Mouse (Mus musculus): Measurements from ENCODE around the gene Ubqln4.
"Not testable (repeated sequence)": the region's sequence is repeated elsewhere in the genome, so short reads cannot be mapped to it uniquely, and the experiment has no call there.

Gene Ubqln4

GRCm38 (mm10) chr3:88566536-88567061 lies 13.0 kb downstream of the Ubqln4 start:
- no peak for DNase-seq (ENCODE audit: low read depth, low spot score)

- no peak for DNase-seq (ENCODE audit: low read depth, low spot score)
These were observed 14.3 kb downstream of the Ubqln4 start for GRCm38 (mm10) chr3:88567892-88568291.

GRCm38 (mm10) chr3:88568615-88569014 lies 15.1 kb downstream of the Ubqln4 start:
- DNase-seq (ENCODE audit: low read depth, low spot score), result no peak

GRCm38 (mm10) chr3:88569093-88569492 lies 15.5 kb downstream of the Ubqln4 start:
- no peak for DNase-seq (ENCODE audit: low read depth, low spot score)

GRCm38 (mm10) chr3:88569694-88570093 lies 16.1 kb downstream of the Ubqln4 start:
- no peak for DNase-seq (ENCODE audit: low read depth, low spot score)

GRCm38 (mm10) chr3:88570341-88570740 lies 16.8 kb downstream of the Ubqln4 start:
- DNase-seq (ENCODE audit: low read depth, low spot score), result no peak

GRCm38 (mm10) chr3:88571856-88572255 lies 18.3 kb downstream of the Ubqln4 start:
- DNase-seq (ENCODE audit: low read depth, low spot score), result no peak

- DNase-seq (ENCODE audit: low read depth, low spot score), result no peak
These were observed 19.3 kb downstream of the Ubqln4 start for GRCm38 (mm10) chr3:88572835-88573234.

- no peak for DNase-seq (ENCODE audit: low read depth, low spot score)
These were observed 20.3 kb downstream of the Ubqln4 start for GRCm38 (mm10) chr3:88573810-88574209.

- no peak for DNase-seq (ENCODE audit: low read depth, low spot score)
These were observed 22.0 kb downstream of the Ubqln4 start, which contains the start of gene Ssr2 for GRCm38 (mm10) chr3:88575540-88575939. Gene Ssr2, plus strand, starts transcription at chr3:88575876.

GRCm38 (mm10) chr3:88577846-88578245 lies 24.3 kb downstream of the Ubqln4 start:
- not testable (repeated sequence) for DNase-seq (ENCODE audit: low read depth, low spot score)

GRCm38 (mm10) chr3:88578498-88579424 lies 25.2 kb downstream of the Ubqln4 start:
- DNase-seq (ENCODE audit: low read depth, low spot score), result no peak

- peak; percentile 96 for DNase-seq (ENCODE audit: low read depth, low spot score)
These were observed 26.0 kb downstream of the Ubqln4 start for GRCm38 (mm10) chr3:88579454-88580117.

- no peak for DNase-seq (ENCODE audit: low read depth, low spot score)
These were observed 32.2 kb downstream of the Ubqln4 start for GRCm38 (mm10) chr3:88585769-88586168.

GRCm38 (mm10) chr3:88586640-88587039 lies 33.1 kb downstream of the Ubqln4 start:
- DNase-seq (ENCODE audit: low read depth, low spot score), result no peak

GRCm38 (mm10) chr3:88590246-88590645 lies 36.7 kb downstream of the Ubqln4 start:
- DNase-seq (ENCODE audit: low read depth, low spot score), result no peak

- no peak for DNase-seq (ENCODE audit: low read depth, low spot score)
These were observed 37.5 kb downstream of the Ubqln4 start for GRCm38 (mm10) chr3:88591044-88591443.

GRCm38 (mm10) chr3:88591950-88592731 lies 38.6 kb downstream of the Ubqln4 start:
- peak; percentile 80 for DNase-seq (ENCODE audit: low read depth, low spot score)

GRCm38 (mm10) chr3:88592942-88593576 lies 39.5 kb downstream of the Ubqln4 start:
- no peak for DNase-seq (ENCODE audit: low read depth, low spot score)

- no peak for DNase-seq (ENCODE audit: low read depth, low spot score)
These were observed 40.5 kb downstream of the Ubqln4 start for GRCm38 (mm10) chr3:88593893-88594580.
